Mouse (Mus musculus) megakaryocyte, embryonic 14.5 days (primary cell): ENCODE results near the gene Mansc1.

Source experiments
- FLI1 ChIP-seq: IDR thresholded peaks from 2 replicates; pipeline ENCODE4 v1.6.1; 2012; ENCODE audit warnings: low read length, inconsistent platforms, mixed read lengths
- GATA1 ChIP-seq: IDR thresholded peaks from 3 replicates; pipeline ENCODE4 v1.6.1; 2012; ENCODE audit warnings: mixed read lengths, low read length, inconsistent platforms, borderline replicate concordance

GRCm38 (mm10) chr6:134636476-134636875, 4.2 kb upstream of the Mansc1 start:
- TF ChIP-seq GATA1 = no peak
- no peak for TF ChIP-seq FLI1
